Comparison of ENCODE assay signal across 13 mouse cellular contexts in the genomic region with DNA sequence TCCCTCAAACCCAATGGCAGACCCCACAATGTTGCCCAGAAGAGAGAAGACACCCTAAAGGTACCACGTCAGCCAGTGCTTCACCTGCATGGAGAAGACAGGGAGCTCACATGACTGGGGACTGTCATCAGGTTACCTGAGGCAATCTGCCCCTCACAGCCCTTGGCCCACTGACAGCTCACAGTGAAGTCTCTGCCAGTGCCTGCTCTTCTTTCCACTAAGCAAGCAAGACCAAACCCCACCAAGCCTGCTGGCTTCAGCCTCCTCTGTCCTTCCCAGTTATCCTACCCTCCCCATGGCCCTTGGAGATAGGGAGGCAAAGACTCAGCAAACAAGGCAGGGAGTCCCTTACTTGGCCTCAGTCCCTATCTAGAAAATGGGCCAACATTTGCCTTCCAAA. TPM values are rescaled to one million over a fixed set of nuclear protein-coding genes. Genes with fewer than 3 reads are reported as not detected.
DNase-seq lines count a peak whose midpoint lies in the region; ATAC-seq and TF ChIP-seq lines count a peak whose summit lies in the region.
"Had no signal": no experiment of that assay in that cellular context is flagged by ENCODE, and none has a peak within 500 bp of the region (broad histone marks: within the 10 kb centered on the region; RNA-seq: fewer than 3 reads in every experiment).

No protein-coding gene starts in this region.

- TF ChIP-seq POLR2A in cerebellum, adult 2 months (IDR thresholded peaks at IDR 0.05; ENCODE audit: borderline replicate concordance, insufficient read depth, low read length), result no peak

- no peak overlapping the region for H3K4me3 ChIP-seq in kidney, embryonic 14.5 days (ENCODE audit: low read length)
- no peak overlapping the region for H3K4me3 ChIP-seq in cerebellum, adult 2 months (replicated peaks; ENCODE audit: insufficient read depth, low read depth, low read length)
- no peak overlapping the region for H3K4me3 ChIP-seq in limb, embryonic 11.5 days (ENCODE audit: low read depth, low read length)
- H3K4me3 ChIP-seq: liver, embryonic 15.5 days had no signal

- TF ChIP-seq CTCF in cerebellum, adult 2 months (IDR thresholded peaks at IDR 0.05; ENCODE audit: borderline replicate concordance, insufficient read depth, low read depth, low read length), result no peak

- 29% methylated on average over 1 of the region's 1 CpGs for WGBS in kidney, embryonic 14.5 days
- WGBS in cerebellum, adult 2 months, result 48% methylated on average over 1 of the region's 1 CpGs
- 5% methylated on average over 1 of the region's 1 CpGs for WGBS in limb, embryonic 11.5 days

- H3K36me3 ChIP-seq in kidney, embryonic 14.5 days (ENCODE audit: control insufficient read depth, insufficient read depth, low read length), result no peaks in the 10 kb centered on the region
- H3K36me3 ChIP-seq in limb, embryonic 11.5 days (ENCODE audit: control insufficient read depth, insufficient read depth, low read length), result no peaks in the 10 kb centered on the region
- H3K36me3 ChIP-seq: liver, embryonic 15.5 days had no signal

- no peak overlapping the region for H3K9ac ChIP-seq in kidney, embryonic 14.5 days (ENCODE audit: low read depth, low read length)
- H3K9ac ChIP-seq in limb, embryonic 11.5 days (ENCODE audit: low read length), result no peak overlapping the region
- H3K9ac ChIP-seq: liver, embryonic 15.5 days had no signal

- H3K27ac ChIP-seq in kidney, embryonic 14.5 days (ENCODE audit: low read depth, low read length), result peak overlapping the region; percentile 25; the same call in 1 of the 2 replicates
- H3K27ac ChIP-seq in cerebellum, adult 2 months (ENCODE audit: insufficient read depth, low read length), result no peak overlapping the region
- H3K27ac ChIP-seq in limb, embryonic 11.5 days (replicated peaks; ENCODE audit: low read depth, low read length), result 0 out of 2 replicates have a peak overlapping the region, but pooled peaks have one; percentile 22
- H3K27ac ChIP-seq: liver, embryonic 15.5 days; macrophage had no signal

- H3K27me3 ChIP-seq in kidney, embryonic 14.5 days (ENCODE audit: control insufficient read depth, insufficient read depth, low read length), result no peaks in the 10 kb centered on the region
- H3K27me3 ChIP-seq in cerebellum, adult 2 months (ENCODE audit: control insufficient read depth, insufficient read depth, low read length), result no peaks in the 10 kb centered on the region
- peaks cover 23% of the 10 kb centered on the region for H3K27me3 ChIP-seq in limb, embryonic 11.5 days (ENCODE audit: control insufficient read depth, insufficient read depth, low read length)
- H3K27me3 ChIP-seq: liver, embryonic 15.5 days had no signal

- no peak overlapping the region for H3K4me2 ChIP-seq in kidney, embryonic 14.5 days (replicated peaks; ENCODE audit: low read depth, low read length)
- H3K4me2 ChIP-seq in limb, embryonic 11.5 days (ENCODE audit: low read depth, severe bottlenecking), result no peak overlapping the region
- H3K4me2 ChIP-seq: liver, embryonic 15.5 days had no signal

- no peaks in the 10 kb centered on the region for H3K9me3 ChIP-seq in kidney, embryonic 14.5 days (ENCODE audit: control insufficient read depth, low read length)
- no peaks in the 10 kb centered on the region for H3K9me3 ChIP-seq in limb, embryonic 11.5 days (ENCODE audit: control insufficient read depth, low read length)
- H3K9me3 ChIP-seq: liver, embryonic 15.5 days had no signal

- no peak for ATAC-seq in kidney, embryonic 14.5 days (ENCODE audit: low FRiP score, low TSS enrichment)
- ATAC-seq in limb, embryonic 11.5 days (ENCODE audit: insufficient number of reproducible peaks, low FRiP score, low TSS enrichment, low read depth), result no peak
- ATAC-seq: inflammation-experienced regulatory T-cells, adult 6 months had no signal

- DNase-seq in kidney, postnatal 36 days, result no peak
- peak; percentile 62 to 66 for DNase-seq in cerebellum, adult 2 months
- DNase-seq in cerebellum, postnatal 10 days, result peak; percentile 83 to 85
- DNase-seq in limb, embryonic 11.5 days (ENCODE audit: low spot score), result no peak
- DNase-seq in yolk sac, embryonic 10.5 days (ENCODE audit: low spot score), result no peak
- DNase-seq in T-cell, adult 2 months (ENCODE audit: low spot score), result no peak
- DNase-seq in lung, postnatal 4 days, result no peak
- DNase-seq: adrenal gland, adult 2 months; heart, adult 11 months had no signal

- H3K4me1 ChIP-seq in kidney, embryonic 14.5 days (ENCODE audit: control insufficient read depth, insufficient read depth, low read length), result peaks cover 19% of the 10 kb centered on the region; the same call in 1 of the 2 replicates
- peaks cover 29% of the 10 kb centered on the region for H3K4me1 ChIP-seq in cerebellum, adult 2 months (ENCODE audit: control insufficient read depth, insufficient read depth, low read length)
- peaks cover 30% of the 10 kb centered on the region for H3K4me1 ChIP-seq in limb, embryonic 11.5 days (ENCODE audit: control insufficient read depth, insufficient read depth, low read length)
- H3K4me1 ChIP-seq: liver, embryonic 15.5 days had no signal

RNA-seq across cellular contexts. Expression of a gene that starts 24.8 kb away (rescaled TPM):
- polyA plus RNA-seq in kidney, embryonic 14.5 days (2014; fragmentation: Nextera tagmentation; extraction: Ambion mirVana), result 5.4 and 5.5 TPM in 2 replicates
- 23.4 and 23.8 TPM in 2 replicates for polyA plus RNA-seq in cerebellum, adult 2 months (2012; rRNA removed)
- polyA plus RNA-seq in limb, embryonic 11.5 days (2014; fragmentation: Nextera tagmentation; extraction: Ambion mirVana), result 11.3 and 12.4 TPM in 2 replicates
- polyA plus RNA-seq: inflammation-experienced regulatory T-cells, adult 6 months; macrophage had no signal

Comparison
In these comparisons a context has a peak if more than half of its experiments do, and no peak if none do; other contexts are left out.
1. DNase-seq: peak in cerebellum, adult 2 months (2 of 2) and cerebellum, postnatal 10 days (2 of 2); none in kidney, postnatal 36 days (0 of 2), limb, embryonic 11.5 days (single experiment), yolk sac, embryonic 10.5 days (single experiment), T-cell, adult 2 months (single experiment) and lung, postnatal 4 days (0 of 2).